Mouse (Mus musculus) bone marrow macrophage, adult 2 months (primary cell): Measurements from ENCODE around the gene Ptgfrn. TPM values are rescaled to one million over a fixed set of nuclear protein-coding genes. Genes with fewer than 3 reads are reported as not detected.

Experiments
- H3K27ac ChIP-seq: 2 replicates; pipeline ENCODE4 v1.5.1; 2012; ENCODE audit warnings: low read depth, low read length; ENCODE audit not compliant: insufficient read depth
- H3K4me1 ChIP-seq: 2 replicates; pipeline ENCODE4 v1.6.1; 2012; ENCODE audit warnings: low read length; ENCODE audit not compliant: control insufficient read depth, insufficient read depth
- H3K4me3 ChIP-seq: 2 replicates; pipeline ENCODE4 v1.5.1; 2012; ENCODE audit warnings: mild to moderate bottlenecking, low read length, moderate library complexity; ENCODE audit not compliant: insufficient read depth
- CTCF ChIP-seq: IDR thresholded peaks from 2 replicates; pipeline ENCODE4 v1.5.1; 2012; ENCODE audit warnings: low read depth, mild to moderate bottlenecking, low read length, moderate library complexity
- POLR2A ChIP-seq: IDR thresholded peaks from 2 replicates; pipeline ENCODE4 v1.6.1; 2012; ENCODE audit warnings: mild to moderate bottlenecking, low read depth, low read length, borderline replicate concordance
- polyA plus RNA-seq: library from polyadenylated mRNA; stranded (reverse); fragments of >200 nt; gene quantifications from 2 replicates; pipeline ENCODE4 v1.2.4, GENCODE M21; 2012; ENCODE audit not compliant: missing spikeins, insufficient read depth, insufficient read length

Gene Ptgfrn
- polyA plus RNA-seq, 1 experiment: 3.6 TPM

DNA sequence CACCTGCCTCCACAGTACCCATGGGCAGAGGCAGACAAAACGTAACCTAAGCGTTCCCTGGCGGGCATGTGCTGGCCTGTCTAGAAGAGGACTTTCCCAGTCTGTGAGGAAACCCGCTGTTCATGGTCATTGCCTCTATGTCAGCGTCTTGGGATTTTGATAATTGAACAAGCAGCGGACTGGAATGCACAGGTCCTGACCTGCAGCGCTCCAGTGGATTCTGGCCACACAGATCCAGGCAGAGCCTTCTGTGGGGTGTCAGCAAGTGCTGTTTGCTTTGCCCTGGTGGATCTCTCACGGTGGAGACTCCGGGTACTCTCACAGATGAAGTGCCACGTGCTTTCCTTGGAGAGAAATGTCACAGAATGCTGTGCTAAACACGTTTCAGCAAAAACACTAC lies 26.4 kb upstream of the Ptgfrn start:
- H3K27ac ChIP-seq: no peak overlapping the region
- no peak overlapping the region for H3K4me3 ChIP-seq
- TF ChIP-seq CTCF: no peak
- TF ChIP-seq POLR2A: no peak
- H3K4me1 ChIP-seq: no peaks in the 10 kb centered on the region

- Histone ChIP-seq H3K27ac (no peak overlapping the region), H3K4me1 (no peaks in the 10 kb centered on the region; the same call in 1 of the 2 replicates), H3K4me3 (no peak overlapping the region)
- TF ChIP-seq POLR2A: no peak
- TF ChIP-seq CTCF: no peak
These were observed 24.8 kb upstream of the Ptgfrn start for GRCm38 (mm10) chr3:101134861-101135260.

DNA sequence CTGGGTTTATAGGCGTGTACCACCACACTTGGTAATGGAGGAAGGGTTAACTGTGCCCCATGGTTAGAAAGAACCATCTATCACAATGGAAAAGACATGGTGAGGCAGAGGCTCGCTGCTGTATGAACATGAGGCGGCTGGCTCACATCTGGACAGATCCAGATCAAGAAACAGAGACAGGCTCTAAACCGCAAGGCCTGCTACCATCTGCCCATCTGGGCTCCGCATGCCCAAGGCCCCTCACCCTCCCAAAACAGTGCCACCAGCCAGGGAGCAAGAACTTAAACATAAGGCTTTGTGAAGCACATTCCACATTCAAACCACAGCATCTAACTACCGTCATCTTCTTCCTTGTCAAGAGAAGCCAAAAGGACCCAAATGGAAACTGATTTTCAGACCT lies 22.9 kb upstream of the Ptgfrn start:
- no peak overlapping the region for H3K27ac ChIP-seq
- no peak for TF ChIP-seq POLR2A
- no peak for TF ChIP-seq CTCF
- no peaks in the 10 kb centered on the region; the same call in 1 of the 2 replicates for H3K4me1 ChIP-seq
- H3K4me3 ChIP-seq: no peak overlapping the region

GRCm38 (mm10) chr3:101131772-101132171 lies 21.7 kb upstream of the Ptgfrn start:
- no peak overlapping the region for H3K27ac ChIP-seq
- H3K4me3 ChIP-seq: no peak overlapping the region
- no peak for TF ChIP-seq POLR2A
- TF ChIP-seq CTCF: no peak
- H3K4me1 ChIP-seq: no peaks in the 10 kb centered on the region; the same call in 1 of the 2 replicates

- Histone ChIP-seq H3K27ac (no peak overlapping the region), H3K4me3 (no peak overlapping the region), H3K4me1 (no peaks in the 10 kb centered on the region; the same call in 1 of the 2 replicates)
- TF ChIP-seq POLR2A: no peak
- no peak for TF ChIP-seq CTCF
These were observed 20.4 kb upstream of the Ptgfrn start for GRCm38 (mm10) chr3:101130526-101130925.

- Histone ChIP-seq H3K27ac (no peak overlapping the region), H3K4me3 (no peak overlapping the region), H3K4me1 (no peaks in the 10 kb centered on the region; the same call in 1 of the 2 replicates)
- TF ChIP-seq POLR2A: no peak
- no peak for TF ChIP-seq CTCF
These were observed 19.5 kb upstream of the Ptgfrn start for GRCm38 (mm10) chr3:101129620-101130019.

- TF ChIP-seq POLR2A (no peak), CTCF (no peak)
- Histone ChIP-seq H3K27ac (no peak overlapping the region), H3K4me1 (no peaks in the 10 kb centered on the region; the same call in 1 of the 2 replicates), H3K4me3 (no peak overlapping the region)
These were observed 19.0 kb upstream of the Ptgfrn start for GRCm38 (mm10) chr3:101129090-101129489.

- H3K27ac ChIP-seq: no peak overlapping the region
- H3K4me3 ChIP-seq: no peak overlapping the region
- H3K4me1 ChIP-seq: no peaks in the 10 kb centered on the region; the same call in 1 of the 2 replicates
- no peak for TF ChIP-seq CTCF
- TF ChIP-seq POLR2A: no peak
These were observed 17.7 kb upstream of the Ptgfrn start for GRCm38 (mm10) chr3:101127766-101128165.

DNA sequence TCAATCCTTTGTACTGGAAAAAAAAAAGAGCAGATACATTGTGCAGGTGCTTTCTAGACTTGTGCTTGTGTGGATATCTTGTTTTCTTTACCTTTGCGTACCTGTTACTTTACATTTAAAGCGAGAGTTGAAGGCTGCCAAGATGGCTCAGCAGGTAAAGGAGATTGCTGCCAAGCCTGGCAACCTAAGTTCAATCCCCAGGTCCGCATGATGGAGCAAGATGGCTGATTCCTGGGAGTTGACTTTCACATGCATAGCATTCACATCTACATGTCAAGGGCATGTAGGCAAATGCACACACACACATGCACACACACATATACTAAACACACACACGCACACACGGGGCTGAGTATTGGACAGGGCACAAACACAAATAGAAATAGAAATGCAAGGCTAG lies 14.6 kb upstream of the Ptgfrn start:
- no peak overlapping the region for H3K4me3 ChIP-seq
- TF ChIP-seq POLR2A: no peak
- TF ChIP-seq CTCF: no peak
- no peak overlapping the region for H3K27ac ChIP-seq
- H3K4me1 ChIP-seq: no peaks in the 10 kb centered on the region

DNA sequence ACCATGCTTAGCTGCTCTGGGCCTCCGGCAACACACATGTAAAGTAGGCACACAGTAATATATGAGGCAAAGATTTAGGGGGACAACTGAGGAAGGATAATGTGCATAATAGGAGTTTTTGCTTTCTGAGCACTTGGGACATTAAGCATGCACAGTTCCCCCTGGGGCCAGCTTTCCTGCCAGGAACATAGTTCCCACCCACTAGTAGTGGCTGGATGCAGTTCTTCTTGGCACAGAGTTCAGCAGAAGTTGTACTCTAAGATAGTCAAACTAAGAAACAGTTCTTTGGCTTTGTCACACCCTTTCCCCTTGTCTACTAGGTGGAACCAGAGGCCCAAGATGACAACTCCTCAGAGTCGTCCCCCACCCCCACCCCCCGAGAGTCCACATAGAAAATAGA lies 12.4 kb upstream of the Ptgfrn start:
- H3K4me1 ChIP-seq: no peaks in the 10 kb centered on the region
- no peak overlapping the region for H3K27ac ChIP-seq
- TF ChIP-seq POLR2A (no peak), CTCF (no peak)
- H3K4me3 ChIP-seq: no peak overlapping the region

DNA sequence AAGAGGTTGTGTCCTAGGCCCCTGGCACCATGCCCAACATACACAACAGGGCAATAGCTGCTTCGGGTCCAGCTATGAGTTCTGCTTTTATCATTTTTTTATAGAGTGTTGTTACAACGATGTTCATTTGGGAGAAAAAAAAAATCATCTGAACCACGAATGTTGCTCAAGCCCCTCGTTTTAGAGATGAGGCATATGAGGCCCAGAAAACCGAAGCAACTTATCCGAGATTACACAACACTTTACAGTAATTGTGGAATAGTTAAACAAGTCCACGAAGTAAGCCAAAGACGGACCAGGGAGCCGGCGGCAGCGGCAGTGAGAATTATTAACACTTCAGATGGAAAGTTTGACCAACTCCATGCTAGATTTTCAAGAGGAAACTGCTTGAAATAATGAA lies 7.7 kb upstream of the Ptgfrn start:
- Histone ChIP-seq H3K4me3 (no peak overlapping the region), H3K27ac (no peak overlapping the region), H3K4me1 (no peaks in the 10 kb centered on the region)
- TF ChIP-seq POLR2A (no peak), CTCF (no peak)
